Mouse (Mus musculus) testis, adult 2 months (tissue): ENCODE data around the gene Bcl2l11. TPM values are rescaled to one million over a fixed set of nuclear protein-coding genes. Genes with fewer than 3 reads are reported as not detected.

Source experiments
- H3K27ac ChIP-seq: fragments of 200-500 bp; 2 replicates; pipeline ENCODE4 v1.5.1; 2012; ENCODE audit warnings: low read depth, low read length; ENCODE audit not compliant: control insufficient read depth, insufficient read depth
- H3K27me3 ChIP-seq: fragments of 200-500 bp; 2 replicates; pipeline ENCODE4 v1.6.1; 2012; ENCODE audit warnings: mild to moderate bottlenecking, low read length, moderate library complexity; ENCODE audit not compliant: control insufficient read depth, insufficient read depth
- H3K36me3 ChIP-seq: fragments of 200-500 bp; 2 replicates; pipeline ENCODE4 v1.6.1; 2012; ENCODE audit warnings: mild to moderate bottlenecking, low read length; ENCODE audit not compliant: control insufficient read depth, insufficient read depth
- H3K4me1 ChIP-seq: fragments of 200-500 bp; 2 replicates; pipeline ENCODE4 v1.6.1; 2012; ENCODE audit warnings: low read length; ENCODE audit not compliant: control insufficient read depth, insufficient read depth
- H3K4me3 ChIP-seq: fragments of 200-500 bp; 2 replicates; pipeline ENCODE4 v1.5.1; 2012; ENCODE audit warnings: low read depth, mild to moderate bottlenecking, low read length, moderate library complexity, mixed read lengths; ENCODE audit not compliant: control insufficient read depth
- CTCF ChIP-seq: fragments of 200-500 bp; IDR thresholded peaks from 2 replicates; pipeline ENCODE4 v1.5.1; 2012; ENCODE audit warnings: low read depth, mild to moderate bottlenecking, inconsistent platforms, low read length, moderate library complexity; ENCODE audit not compliant: control insufficient read depth, insufficient read depth, insufficient replicate concordance
- POLR2A ChIP-seq: fragments of 200-500 bp; IDR thresholded peaks from 2 replicates; pipeline ENCODE4 v1.6.1; 2012; ENCODE audit warnings: low read depth, mild to moderate bottlenecking, inconsistent platforms, low read length, moderate library complexity; ENCODE audit not compliant: control insufficient read depth
- polyA plus RNA-seq: library from polyadenylated mRNA; depleted of rRNA; stranded (reverse); fragments of >200 nt; gene quantifications from 2 replicates; pipeline ENCODE4 v1.2.3, GENCODE M21; 2012

Bcl2l11 gene
- polyA plus RNA-seq, 1 experiment: 63.3 TPM

GRCm38 (mm10) chr2:128188461-128188860 is 62.6 kb downstream of the Bcl2l11 start:
- Histone ChIP-seq H3K27me3 (no peaks in the 10 kb centered on the region), H3K36me3 (no peaks in the 10 kb centered on the region)
- no peak for TF ChIP-seq CTCF
- TF ChIP-seq POLR2A: no peak

GRCm38 (mm10) chr2:128189691-128190090 is 63.9 kb downstream of the Bcl2l11 start:
- Histone ChIP-seq H3K4me1 (no peaks in the 10 kb centered on the region), H3K4me3 (no peak overlapping the region), H3K36me3 (no peaks in the 10 kb centered on the region), H3K27me3 (no peaks in the 10 kb centered on the region), H3K27ac (no peak overlapping the region)
- TF ChIP-seq CTCF: no peak
- no peak for TF ChIP-seq POLR2A

More at GRCm38 (mm10) chr2:128188461-128188860, 62.6 kb downstream of the Bcl2l11 start:
- no peaks in the 10 kb centered on the region for H3K4me1 ChIP-seq
- H3K27ac ChIP-seq: no peak overlapping the region
- no peak overlapping the region for H3K4me3 ChIP-seq

- TF ChIP-seq CTCF (no peak), POLR2A (no peak)
- H3K27ac ChIP-seq: no peak overlapping the region
- no peaks in the 10 kb centered on the region for H3K4me1 ChIP-seq
- H3K27me3 ChIP-seq: no peaks in the 10 kb centered on the region
- no peak overlapping the region for H3K4me3 ChIP-seq
- H3K36me3 ChIP-seq: no peaks in the 10 kb centered on the region
Observed at GRCm38 (mm10) chr2:128190196-128190595, 64.4 kb downstream of the Bcl2l11 start.

GRCm38 (mm10) chr2:128193411-128193810 is 67.6 kb downstream of the Bcl2l11 start:
- no peak overlapping the region for H3K27ac ChIP-seq
- H3K4me3 ChIP-seq: no peak overlapping the region
- H3K4me1 ChIP-seq: no peaks in the 10 kb centered on the region
- TF ChIP-seq CTCF (no peak), POLR2A (no peak)
- no peaks in the 10 kb centered on the region for H3K27me3 ChIP-seq
- no peaks in the 10 kb centered on the region for H3K36me3 ChIP-seq

- H3K4me3 ChIP-seq: no peak overlapping the region
- H3K27ac ChIP-seq: no peak overlapping the region
- TF ChIP-seq POLR2A: no peak
- no peaks in the 10 kb centered on the region for H3K36me3 ChIP-seq
- no peaks in the 10 kb centered on the region for H3K27me3 ChIP-seq
- H3K4me1 ChIP-seq: no peaks in the 10 kb centered on the region
Observed at GRCm38 (mm10) chr2:128197379-128197778, 71.5 kb downstream of the Bcl2l11 start.

GRCm38 (mm10) chr2:128203147-128203546 is 77.3 kb downstream of the Bcl2l11 start:
- Histone ChIP-seq H3K4me3 (no peak overlapping the region), H3K27ac (no peak overlapping the region), H3K36me3 (no peaks in the 10 kb centered on the region), H3K27me3 (no peaks in the 10 kb centered on the region), H3K4me1 (no peaks in the 10 kb centered on the region)
- TF ChIP-seq CTCF (no peak), POLR2A (no peak)

GRCm38 (mm10) chr2:128203749-128204405 is 78.0 kb downstream of the Bcl2l11 start:
- no peak overlapping the region for H3K27ac ChIP-seq
- H3K4me1 ChIP-seq: no peaks in the 10 kb centered on the region
- H3K4me3 ChIP-seq: peak overlapping the region; percentile 0
- H3K27me3 ChIP-seq: no peaks in the 10 kb centered on the region
- no peaks in the 10 kb centered on the region for H3K36me3 ChIP-seq
- no peak for TF ChIP-seq CTCF

GRCm38 (mm10) chr2:128208541-128208940 is 82.7 kb downstream of the Bcl2l11 start:
- H3K36me3 ChIP-seq: no peaks in the 10 kb centered on the region
- no peak for TF ChIP-seq CTCF
- H3K4me1 ChIP-seq: peaks cover 4% of the 10 kb centered on the region; the same call in 1 of the 2 replicates
- no peak overlapping the region for H3K4me3 ChIP-seq
- no peaks in the 10 kb centered on the region for H3K27me3 ChIP-seq
- H3K27ac ChIP-seq: no peak overlapping the region
